Mouse (Mus musculus): Measurements from ENCODE around the gene Rnf216. TPM values are rescaled to one million over a fixed set of nuclear protein-coding genes. Genes with fewer than 3 reads are reported as not detected.

The Rnf216 gene
- polyA plus RNA-seq, 1 experiment from 2014 or later: 34.0 TPM

- Histone ChIP-seq H3K27me3 (replicated peaks; ENCODE audit: control insufficient read depth, insufficient read depth, low read length) (no peaks in the 10 kb centered on the region), H3K9me3 (ENCODE audit: control insufficient read depth, low read length) (no peaks in the 10 kb centered on the region), H3K4me3 (ENCODE audit: low read depth, low read length) (no peak overlapping the region), H3K36me3 (ENCODE audit: control insufficient read depth, insufficient read depth, low read length) (peaks cover 15% of the 10 kb centered on the region; the same call in 1 of the 2 replicates), H3K27ac (replicated peaks; ENCODE audit: low read depth, low read length) (no peak overlapping the region), H3K4me1 (ENCODE audit: control insufficient read depth, insufficient read depth, low read length) (peaks cover 7% of the 10 kb centered on the region; the same call in 1 of the 2 replicates), H3K9ac (ENCODE audit: low read depth, low read length) (no peak overlapping the region), H3K4me2 (ENCODE audit: low read depth, low read length) (no peak overlapping the region)
- no peak for DNase-seq (ENCODE audit: low spot score)
- ATAC-seq (ENCODE audit: low read depth): no peak
- 76% methylated on average over 3 of the region's 3 CpGs for WGBS
Measured at GRCm38 (mm10) chr5:143034108-143034507, 78.7 kb downstream of the Rnf216 start.

- Histone ChIP-seq H3K27me3 (replicated peaks; ENCODE audit: control insufficient read depth, insufficient read depth, low read length) (no peaks in the 10 kb centered on the region), H3K36me3 (ENCODE audit: control insufficient read depth, insufficient read depth, low read length) (peaks cover 17% of the 10 kb centered on the region; the same call in 1 of the 2 replicates), H3K4me2 (ENCODE audit: low read depth, low read length) (no peak overlapping the region), H3K27ac (replicated peaks; ENCODE audit: low read depth, low read length) (no peak overlapping the region), H3K9me3 (ENCODE audit: control insufficient read depth, low read length) (no peaks in the 10 kb centered on the region), H3K4me3 (ENCODE audit: low read depth, low read length) (no peak overlapping the region), H3K4me1 (ENCODE audit: control insufficient read depth, insufficient read depth, low read length) (peaks cover 7% of the 10 kb centered on the region; the same call in 1 of the 2 replicates), H3K9ac (ENCODE audit: low read depth, low read length) (no peak overlapping the region)
- WGBS: 79% methylated on average over 3 of the region's 3 CpGs
- no peak for ATAC-seq (ENCODE audit: low read depth)
- no peak for DNase-seq (ENCODE audit: low spot score)
Measured at GRCm38 (mm10) chr5:143033277-143033676, 79.5 kb downstream of the Rnf216 start.

GRCm38 (mm10) chr5:143032639-143033146 is 80.1 kb downstream of the Rnf216 start:
- 29% methylated on average over 2 of the region's 2 CpGs for WGBS
- no peaks in the 10 kb centered on the region for H3K27me3 ChIP-seq (replicated peaks; ENCODE audit: control insufficient read depth, insufficient read depth, low read length)
- no peaks in the 10 kb centered on the region for H3K9me3 ChIP-seq (ENCODE audit: control insufficient read depth, low read length)
- no peak overlapping the region for H3K4me2 ChIP-seq (ENCODE audit: low read depth, low read length)
- ATAC-seq (ENCODE audit: low read depth): no peak
- 0 out of 2 replicates have a peak overlapping the region, but pooled peaks have one; percentile 14 for H3K9ac ChIP-seq (ENCODE audit: low read depth, low read length)
- peaks cover 22% of the 10 kb centered on the region; the same call in 1 of the 2 replicates for H3K36me3 ChIP-seq (ENCODE audit: control insufficient read depth, insufficient read depth, low read length)
- H3K27ac ChIP-seq (replicated peaks; ENCODE audit: low read depth, low read length): no peak overlapping the region; the same call in 1 of the 2 replicates
- DNase-seq (ENCODE audit: low spot score): peak; percentile 32
- H3K4me1 ChIP-seq (ENCODE audit: control insufficient read depth, insufficient read depth, low read length): peaks cover 7% of the 10 kb centered on the region; the same call in 1 of the 2 replicates
- no peak overlapping the region for H3K4me3 ChIP-seq (ENCODE audit: low read depth, low read length)

GRCm38 (mm10) chr5:143031681-143032080 is 81.1 kb downstream of the Rnf216 start:
- no peaks in the 10 kb centered on the region for H3K9me3 ChIP-seq (ENCODE audit: control insufficient read depth, low read length)
- no peak overlapping the region for H3K27ac ChIP-seq (replicated peaks; ENCODE audit: low read depth, low read length)
- no peaks in the 10 kb centered on the region for H3K27me3 ChIP-seq (replicated peaks; ENCODE audit: control insufficient read depth, insufficient read depth, low read length)
- no peak overlapping the region for H3K4me3 ChIP-seq (ENCODE audit: low read depth, low read length)
- no peak for DNase-seq (ENCODE audit: low spot score)
- peaks cover 32% of the 10 kb centered on the region for H3K36me3 ChIP-seq (ENCODE audit: control insufficient read depth, insufficient read depth, low read length)
- H3K9ac ChIP-seq (ENCODE audit: low read depth, low read length): no peak overlapping the region
- ATAC-seq (ENCODE audit: low read depth): no peak
- peaks cover 7% of the 10 kb centered on the region; the same call in 1 of the 2 replicates for H3K4me1 ChIP-seq (ENCODE audit: control insufficient read depth, insufficient read depth, low read length)
- no peak overlapping the region for H3K4me2 ChIP-seq (ENCODE audit: low read depth, low read length)
- 47% methylated on average over 7 of the region's 7 CpGs for WGBS

- Histone ChIP-seq H3K9me3 (ENCODE audit: control insufficient read depth, low read length) (no peaks in the 10 kb centered on the region), H3K4me1 (ENCODE audit: control insufficient read depth, insufficient read depth, low read length) (peaks cover 7% of the 10 kb centered on the region; the same call in 1 of the 2 replicates), H3K27ac (replicated peaks; ENCODE audit: low read depth, low read length) (no peak overlapping the region), H3K4me2 (ENCODE audit: low read depth, low read length) (no peak overlapping the region), H3K27me3 (replicated peaks; ENCODE audit: control insufficient read depth, insufficient read depth, low read length) (no peaks in the 10 kb centered on the region), H3K4me3 (ENCODE audit: low read depth, low read length) (no peak overlapping the region), H3K9ac (ENCODE audit: low read depth, low read length) (no peak overlapping the region), H3K36me3 (ENCODE audit: control insufficient read depth, insufficient read depth, low read length) (peaks cover 37% of the 10 kb centered on the region)
- no peak for ATAC-seq (ENCODE audit: low read depth)
- no peak for DNase-seq (ENCODE audit: low spot score)
- 71% methylated on average over 4 of the region's 4 CpGs for WGBS
Measured at GRCm38 (mm10) chr5:143031193-143031592, 81.6 kb downstream of the Rnf216 start.

GRCm38 (mm10) chr5:143023887-143024286 is 88.9 kb downstream of the Rnf216 start:
- ATAC-seq (ENCODE audit: low read depth): no peak
- Histone ChIP-seq H3K27ac (replicated peaks; ENCODE audit: low read depth, low read length) (no peak overlapping the region), H3K27me3 (replicated peaks; ENCODE audit: control insufficient read depth, insufficient read depth, low read length) (no peaks in the 10 kb centered on the region), H3K36me3 (ENCODE audit: control insufficient read depth, insufficient read depth, low read length) (peaks cover 69% of the 10 kb centered on the region), H3K4me2 (ENCODE audit: low read depth, low read length) (no peak overlapping the region), H3K9me3 (ENCODE audit: control insufficient read depth, low read length) (no peaks in the 10 kb centered on the region), H3K4me1 (ENCODE audit: control insufficient read depth, insufficient read depth, low read length) (no peaks in the 10 kb centered on the region), H3K4me3 (ENCODE audit: low read depth, low read length) (no peak overlapping the region), H3K9ac (ENCODE audit: low read depth, low read length) (no peak overlapping the region)
- WGBS: 100% methylated on average over 2 of the region's 2 CpGs
- no peak for DNase-seq (ENCODE audit: low spot score)

GRCm38 (mm10) chr5:143022956-143023355 is 89.8 kb downstream of the Rnf216 start:
- H3K36me3 ChIP-seq (ENCODE audit: control insufficient read depth, insufficient read depth, low read length): peaks cover 67% of the 10 kb centered on the region
- 97% methylated on average over 1 of the region's 1 CpGs for WGBS
- H3K9ac ChIP-seq (ENCODE audit: low read depth, low read length): no peak overlapping the region
- ATAC-seq (ENCODE audit: low read depth) (no peak), DNase-seq (ENCODE audit: low spot score) (no peak)
- no peak overlapping the region for H3K4me3 ChIP-seq (ENCODE audit: low read depth, low read length)
- no peaks in the 10 kb centered on the region for H3K27me3 ChIP-seq (replicated peaks; ENCODE audit: control insufficient read depth, insufficient read depth, low read length)
- H3K4me1 ChIP-seq (ENCODE audit: control insufficient read depth, insufficient read depth, low read length): no peaks in the 10 kb centered on the region
- no peak overlapping the region for H3K4me2 ChIP-seq (ENCODE audit: low read depth, low read length)
- no peak overlapping the region for H3K27ac ChIP-seq (replicated peaks; ENCODE audit: low read depth, low read length)
- no peaks in the 10 kb centered on the region for H3K9me3 ChIP-seq (ENCODE audit: control insufficient read depth, low read length)

GRCm38 (mm10) chr5:143017401-143017800 is 95.4 kb downstream of the Rnf216 start:
- Histone ChIP-seq H3K9ac (ENCODE audit: low read depth, low read length) (no peak overlapping the region), H3K9me3 (ENCODE audit: control insufficient read depth, low read length) (no peaks in the 10 kb centered on the region), H3K4me2 (ENCODE audit: low read depth, low read length) (no peak overlapping the region), H3K27me3 (replicated peaks; ENCODE audit: control insufficient read depth, insufficient read depth, low read length) (no peaks in the 10 kb centered on the region), H3K36me3 (ENCODE audit: control insufficient read depth, insufficient read depth, low read length) (peaks cover 61% of the 10 kb centered on the region), H3K4me3 (ENCODE audit: low read depth, low read length) (no peak overlapping the region), H3K4me1 (ENCODE audit: control insufficient read depth, insufficient read depth, low read length) (no peaks in the 10 kb centered on the region), H3K27ac (replicated peaks; ENCODE audit: low read depth, low read length) (no peak overlapping the region; the same call in 1 of the 2 replicates)
- peak; percentile 37 for DNase-seq (ENCODE audit: low spot score)
- 75% methylated on average over 5 of the region's 5 CpGs for WGBS
- no peak for ATAC-seq (ENCODE audit: low read depth)

- no peaks in the 10 kb centered on the region for H3K9me3 ChIP-seq (ENCODE audit: control insufficient read depth, low read length)
- 33% methylated on average over 10 of the region's 11 CpGs for WGBS
- DNase-seq (ENCODE audit: low spot score): peak; percentile 61
- H3K36me3 ChIP-seq (ENCODE audit: control insufficient read depth, insufficient read depth, low read length): peaks cover 33% of the 10 kb centered on the region
- H3K27me3 ChIP-seq (replicated peaks; ENCODE audit: control insufficient read depth, insufficient read depth, low read length): no peaks in the 10 kb centered on the region
- no peak overlapping the region for H3K4me2 ChIP-seq (ENCODE audit: low read depth, low read length)
- 0 out of 2 replicates have a peak overlapping the region, but pooled peaks have one; percentile 2 for H3K27ac ChIP-seq (replicated peaks; ENCODE audit: low read depth, low read length)
- no peak overlapping the region for H3K4me3 ChIP-seq (ENCODE audit: low read depth, low read length)
- H3K9ac ChIP-seq (ENCODE audit: low read depth, low read length): no peak overlapping the region
- ATAC-seq (ENCODE audit: low read depth): no peak
- H3K4me1 ChIP-seq (ENCODE audit: control insufficient read depth, insufficient read depth, low read length): no peaks in the 10 kb centered on the region
Measured at GRCm38 (mm10) chr5:143009383-143009782, 103.4 kb downstream of the Rnf216 start.

Data from embryonic facial prominence, embryonic 14.5 days (tissue).